Mouse (Mus musculus) heart, postnatal 10 days (tissue): ENCODE data around the gene Cabp1. TPM values are rescaled to one million over a fixed set of nuclear protein-coding genes. Genes with fewer than 3 reads are reported as not detected.

Source experiments
- DNase-seq, 2 experiments: peaks; one replicate each; pipeline ENCODE4 v3.0.0; 2021
- intact Hi-C: fragments of 180-260 bp; cut with DNase I; formaldehyde crosslinking; loops from one replicate; pipeline ENCODE4 v1.15.1; 2025
- total RNA-seq, 2 experiments: library from RNA; stranded (reverse); gene quantifications; 2 replicates each; pipeline ENCODE4 v1.2.3; 2021

Cabp1 gene
- total RNA-seq, 2 experiments from 2014 or later: 6.4 to 6.6 TPM

DNA sequence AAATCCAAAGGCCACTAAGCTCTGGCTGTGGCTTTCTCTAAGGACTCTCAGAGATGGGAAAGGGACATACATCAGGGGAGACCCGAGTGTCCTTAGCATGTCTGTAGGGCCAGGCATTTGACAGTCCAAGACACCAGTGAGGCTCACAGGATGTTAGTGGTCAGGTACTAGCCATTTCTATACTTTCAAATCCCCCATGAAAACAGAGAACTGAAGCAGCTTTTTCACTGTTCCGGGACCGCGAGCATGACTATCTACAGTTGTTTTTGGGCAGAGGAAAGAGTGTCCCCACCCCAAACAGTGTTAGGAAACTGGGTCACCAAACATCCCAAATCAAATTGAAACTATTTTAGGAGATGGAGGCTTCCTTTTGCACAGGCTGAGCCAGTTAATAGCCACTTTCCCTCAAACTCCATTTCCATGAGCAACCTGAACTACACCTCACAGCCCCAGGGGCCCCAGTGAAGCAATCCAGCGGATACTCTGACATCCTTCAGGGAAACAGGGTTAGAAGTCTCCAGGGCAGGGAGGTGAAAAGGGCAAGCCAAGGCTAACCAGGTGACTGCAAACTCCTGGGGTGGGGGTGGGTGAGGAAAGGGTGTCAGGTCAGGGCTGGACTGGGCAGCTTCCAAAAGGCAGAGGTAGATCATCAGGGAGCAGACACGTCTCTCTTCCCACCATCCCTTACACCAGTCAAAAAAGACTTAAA, 60.7 kb downstream of the Cabp1 start:
- intact Hi-C loops: loop anchor here (2.0 kb wide), 1 partner anchor 23 kb away; no protein-coding TSS in a partner anchor
- DNase-seq: no peak

DNA sequence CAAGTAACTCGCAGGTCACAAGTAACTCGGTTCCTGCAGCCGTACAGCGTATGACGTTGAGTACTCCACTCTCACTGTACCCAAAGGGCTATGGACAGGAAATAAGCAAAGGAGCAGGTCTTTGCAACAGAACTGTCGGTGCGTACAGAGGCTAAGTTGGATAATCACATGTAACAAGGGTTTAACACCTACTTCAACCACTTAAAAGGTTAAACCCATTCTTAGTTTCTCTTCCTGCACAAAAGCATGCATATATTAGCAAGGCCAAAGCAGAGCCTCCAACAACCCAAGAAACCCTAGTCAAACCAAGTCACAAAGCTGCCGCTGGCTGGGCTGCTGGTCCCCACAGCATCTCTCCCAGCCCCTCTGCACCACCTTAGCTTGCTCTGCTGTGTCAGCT, 61.7 kb downstream of the Cabp1 start:
- intact Hi-C loops: loop anchor here (2.0 kb wide), 1 partner anchor 24 kb away; no protein-coding TSS in a partner anchor
- no peak for DNase-seq

DNA sequence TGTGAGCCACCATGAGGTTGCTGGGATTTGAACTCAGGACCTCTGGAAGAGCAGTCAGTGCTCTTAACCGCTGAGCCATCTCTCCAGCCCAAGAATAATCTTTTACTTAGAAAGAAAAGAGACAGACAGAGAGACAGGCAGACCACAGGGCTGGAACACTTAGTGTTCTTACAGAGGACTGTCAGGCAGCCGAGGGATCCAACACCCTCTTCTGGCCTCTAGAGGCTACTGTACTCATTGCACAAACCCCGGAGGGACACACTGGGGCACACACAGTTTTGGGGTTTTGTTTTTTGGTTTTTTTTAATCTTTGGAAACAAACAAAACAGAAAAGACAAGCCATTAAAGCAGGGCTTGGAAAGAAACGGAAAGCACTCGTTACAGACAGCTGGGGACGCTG, 64.9 kb downstream of the Cabp1 start:
- intact Hi-C loops: no loop called here
- DNase-seq: no peak

DNA sequence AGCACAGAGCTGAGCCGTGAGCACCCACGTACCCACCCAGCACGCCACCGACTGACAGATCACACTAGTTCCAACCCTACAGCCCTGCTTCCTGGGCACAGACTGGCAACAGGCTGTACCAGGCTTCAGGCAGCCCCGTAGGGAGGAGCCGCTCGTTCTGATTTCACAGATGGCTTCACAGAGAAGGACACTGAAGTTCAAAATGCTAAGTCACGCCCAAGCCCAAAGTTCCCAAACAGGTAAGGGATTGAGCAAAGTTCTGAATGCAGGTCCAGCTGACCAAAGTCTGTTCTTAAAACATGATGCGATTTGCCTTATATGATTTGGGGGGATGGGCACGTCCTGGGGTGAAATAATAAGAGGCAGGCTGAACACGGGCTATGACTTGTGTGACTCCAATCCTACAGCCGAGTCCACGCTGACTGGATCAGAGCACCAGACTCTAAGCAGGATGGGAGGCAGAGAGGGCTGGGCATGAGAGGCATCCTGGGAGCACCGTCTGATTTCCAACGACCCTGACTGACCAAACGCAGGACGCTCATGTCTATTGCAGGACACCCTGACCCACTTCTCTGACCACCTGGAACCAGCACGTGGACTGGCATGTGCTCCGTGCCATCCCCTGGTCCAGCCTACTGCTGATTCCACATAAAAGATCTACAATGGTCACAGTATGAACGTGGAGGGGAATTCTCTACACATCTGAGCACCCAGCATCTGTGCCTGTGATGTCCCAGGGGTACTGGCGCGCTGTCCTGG, 66.6 kb downstream of the Cabp1 start:
- DNase-seq: no peak
- intact Hi-C loops: no loop called here

DNA sequence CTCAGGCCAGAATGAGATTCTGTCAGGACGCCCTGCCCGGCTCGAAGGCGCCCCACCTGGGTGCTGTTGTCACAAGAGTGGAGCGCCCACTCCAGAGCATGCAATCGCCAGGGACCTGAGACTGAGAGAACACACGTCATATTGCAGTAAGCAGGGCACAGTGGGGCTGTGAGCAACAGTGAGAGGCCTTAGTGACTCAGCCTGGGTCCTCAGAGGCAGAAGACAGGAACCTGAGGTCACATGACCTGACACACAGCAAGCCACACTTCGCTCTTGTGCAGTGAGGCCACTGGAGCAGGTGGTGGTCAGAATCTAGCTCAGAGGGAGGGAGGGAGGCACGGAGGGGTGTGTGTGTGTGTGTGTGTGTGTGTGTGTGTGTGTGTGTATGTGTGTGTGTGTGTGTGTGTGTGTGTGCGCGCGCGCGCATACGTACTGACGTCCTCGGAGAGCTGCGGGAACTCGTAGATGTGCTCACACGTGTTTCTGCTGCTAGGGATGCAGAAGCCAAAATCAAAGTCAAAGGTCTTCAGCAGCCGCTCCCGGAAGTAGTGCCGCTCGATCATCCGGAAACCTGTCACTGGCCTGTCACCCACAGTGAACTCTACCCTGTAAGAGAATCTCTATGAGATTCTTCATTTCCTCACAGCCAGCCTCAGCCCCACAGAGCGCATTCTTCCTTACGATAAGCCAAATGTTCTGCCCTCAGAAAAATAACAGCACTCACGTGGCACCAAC, 67.4 kb downstream of the Cabp1 start:
- DNase-seq: no peak
- intact Hi-C loops: no loop called here

DNA sequence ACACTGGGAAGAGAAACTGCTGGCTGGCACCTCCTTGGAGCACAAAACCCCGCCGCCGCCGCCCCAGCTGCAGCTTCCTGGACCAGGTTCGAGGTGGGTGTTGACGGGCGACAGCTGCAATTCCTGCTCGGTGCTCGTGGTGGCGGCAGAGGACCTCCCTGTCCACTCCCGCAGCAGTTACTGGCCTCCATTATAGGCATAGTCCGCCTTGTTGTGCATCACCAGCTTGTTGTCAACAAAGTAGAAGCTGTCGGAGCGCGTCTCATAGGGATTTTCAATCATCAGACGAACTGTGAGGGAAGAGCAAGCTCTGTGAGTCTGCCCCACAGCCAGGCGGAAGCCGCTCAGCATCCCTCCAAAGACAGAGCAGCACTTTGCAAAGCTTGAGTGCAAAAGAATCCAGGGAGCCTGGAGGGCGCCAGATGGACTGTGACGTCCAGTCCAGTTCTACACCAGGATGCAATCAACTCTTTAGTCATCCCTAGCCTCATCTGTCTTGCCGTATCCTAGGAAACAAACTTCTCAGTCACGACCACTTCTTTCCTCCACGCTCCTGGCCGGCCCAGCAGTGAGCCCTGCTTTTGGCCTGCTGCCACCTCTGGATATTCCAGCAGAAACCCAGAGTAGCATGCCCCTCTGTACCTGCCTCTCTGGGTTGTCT, 68.8 kb downstream of the Cabp1 start:
- peak; percentile 90 for DNase-seq
- intact Hi-C loops: loop anchor here (1.0 to 2.0 kb wide), 3 partner anchors 37 to 111 kb away; no protein-coding TSS in a partner anchor

DNA sequence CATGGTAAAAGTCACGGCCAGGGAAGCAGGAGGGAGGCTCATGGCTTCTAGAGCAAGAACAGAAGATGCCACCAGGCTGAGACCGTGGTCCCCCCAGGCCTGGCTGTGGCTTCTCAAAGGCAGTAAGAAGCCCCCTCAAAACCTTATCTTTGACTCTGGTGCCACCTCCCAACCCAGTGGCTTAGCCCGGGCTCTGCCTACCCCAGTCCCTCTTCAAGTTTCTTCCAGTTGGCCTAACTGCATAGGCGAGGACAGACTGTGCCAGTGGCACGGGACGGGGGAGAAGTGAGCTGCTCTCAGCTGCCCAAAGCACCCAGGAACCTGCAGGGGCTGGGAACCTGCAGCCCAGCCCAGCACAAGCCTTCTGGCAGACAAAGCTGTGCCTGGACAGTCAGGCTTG, 69.5 kb downstream of the Cabp1 start:
- no peak for DNase-seq
- intact Hi-C loops: loop anchor here (1.0 to 2.0 kb wide), 3 partner anchors 38 to 112 kb away; no protein-coding TSS in a partner anchor

DNA sequence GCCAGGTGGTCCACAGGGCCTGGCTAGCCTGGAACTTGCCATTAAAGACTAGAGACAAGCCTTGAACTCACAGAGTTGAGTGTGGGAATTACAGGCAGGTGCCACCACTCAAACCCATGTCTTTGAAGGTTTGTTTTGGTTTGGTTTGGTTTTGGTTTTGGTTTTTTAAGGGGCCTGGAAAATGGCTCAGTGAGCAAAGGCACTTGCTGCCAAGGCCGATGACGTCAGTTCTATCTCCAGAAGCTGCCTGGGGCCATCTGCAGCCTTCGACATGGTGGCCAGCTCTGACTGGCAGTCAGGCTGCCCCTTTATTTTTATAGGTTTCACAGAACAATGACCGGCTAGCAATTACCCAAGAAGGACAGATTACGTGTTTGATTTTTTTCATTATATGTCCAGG, 73.2 kb downstream of the Cabp1 start:
- no peak for DNase-seq
- intact Hi-C loops: no loop called here

DNA sequence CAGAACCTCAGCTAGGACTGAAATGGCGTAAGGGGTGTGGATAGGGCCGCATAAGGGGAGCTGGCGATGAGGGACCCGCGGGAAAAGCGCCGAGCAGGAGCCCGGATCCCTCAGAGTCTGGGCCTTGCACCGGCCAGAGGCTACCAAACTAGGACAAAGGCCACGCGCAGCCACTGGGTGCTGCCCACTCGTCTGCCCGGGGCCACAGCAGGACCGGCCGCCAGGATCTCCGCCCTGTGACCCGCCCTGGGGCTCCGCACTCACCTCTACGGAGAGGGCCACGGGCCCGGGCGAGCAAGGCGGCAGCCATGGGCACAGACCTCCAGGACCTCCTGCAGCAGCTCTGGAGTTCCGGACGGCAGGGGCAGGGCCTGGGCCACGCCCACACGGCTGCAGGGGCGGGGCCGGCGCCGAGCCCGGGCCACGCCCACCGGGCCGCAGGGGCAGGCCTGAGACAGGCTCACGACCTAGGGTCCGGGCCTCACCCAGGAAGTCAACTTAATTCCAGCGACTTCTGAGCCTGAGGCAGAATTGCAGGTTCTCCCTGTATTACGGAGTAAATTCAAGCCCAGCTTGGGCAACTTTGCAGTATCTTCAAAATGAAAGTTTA, 75.1 kb downstream of the Cabp1 start, which contains the start of gene Acads:
Gene Acads (minus strand): TSS at position 386 of the 610 bp plus-strand sequence.
- intact Hi-C loops: no loop called here
- peak; percentile 88 to 90 for DNase-seq

Other genes with a start within 250 kb of the Cabp1 start
- not detected for gene Hnf1a, start 223.3 kb downstream of the Cabp1 start, total RNA-seq
- gene Sppl3, start 183.2 kb downstream of the Cabp1 start, total RNA-seq: 10 to 100 TPM; 51.9 to 56.5 TPM
- not detected for gene Gm10401, start 96.1 kb downstream of the Cabp1 start, total RNA-seq
- 100 to 1,000 TPM; 198 to 202 TPM for gene Acads, start 75.0 kb downstream of the Cabp1 start, total RNA-seq
- gene Unc119b, start 59.4 kb downstream of the Cabp1 start, total RNA-seq: 10 to 100 TPM; 23.8 TPM
- 10 to 100 TPM; 72.9 to 85.0 TPM for gene Mlec, start 36.2 kb downstream of the Cabp1 start, total RNA-seq
- gene Pop5, start 41.5 kb upstream of the Cabp1 start, total RNA-seq: 10 to 100 TPM; 28.9 to 30.8 TPM
- gene Rnf10, start 78.5 kb upstream of the Cabp1 start, total RNA-seq: 100 to 1,000 TPM; 296 to 317 TPM
- 100 to 1,000 TPM; 131 to 134 TPM for gene Coq5, start 85.3 kb upstream of the Cabp1 start, total RNA-seq
- 100 to 1,000 TPM; 183 to 245 TPM for gene Dynll1, start 106.6 kb upstream of the Cabp1 start, total RNA-seq
- 10 to 100 TPM; 35.5 to 39.1 TPM for gene Srsf9, start 132.8 kb upstream of the Cabp1 start, total RNA-seq
- gene Gatc, start 146.8 kb upstream of the Cabp1 start, total RNA-seq: 10 to 100 TPM; 16.7 to 18.2 TPM
- 10 to 100 TPM; 23.2 to 24.3 TPM for gene Triap1, start 146.8 kb upstream of the Cabp1 start, total RNA-seq
- 100 to 1,000 TPM; 464 to 577 TPM for gene Cox6a1, start 154.6 kb upstream of the Cabp1 start, total RNA-seq
- 1 to 10 TPM; 3.1 to 4.3 TPM for gene Msi1, start 235.2 kb upstream of the Cabp1 start, total RNA-seq